Mouse (Mus musculus) fibroblast of lung, adult 2 months (primary cell): ENCODE measurements around the gene Kcnj12.

Source experiments
- DNase-seq: peaks from one replicate; pipeline ENCODE4 v3.0.0-alpha.2; 2011; ENCODE audit warnings: low read depth

Kcnj12 gene

DNA sequence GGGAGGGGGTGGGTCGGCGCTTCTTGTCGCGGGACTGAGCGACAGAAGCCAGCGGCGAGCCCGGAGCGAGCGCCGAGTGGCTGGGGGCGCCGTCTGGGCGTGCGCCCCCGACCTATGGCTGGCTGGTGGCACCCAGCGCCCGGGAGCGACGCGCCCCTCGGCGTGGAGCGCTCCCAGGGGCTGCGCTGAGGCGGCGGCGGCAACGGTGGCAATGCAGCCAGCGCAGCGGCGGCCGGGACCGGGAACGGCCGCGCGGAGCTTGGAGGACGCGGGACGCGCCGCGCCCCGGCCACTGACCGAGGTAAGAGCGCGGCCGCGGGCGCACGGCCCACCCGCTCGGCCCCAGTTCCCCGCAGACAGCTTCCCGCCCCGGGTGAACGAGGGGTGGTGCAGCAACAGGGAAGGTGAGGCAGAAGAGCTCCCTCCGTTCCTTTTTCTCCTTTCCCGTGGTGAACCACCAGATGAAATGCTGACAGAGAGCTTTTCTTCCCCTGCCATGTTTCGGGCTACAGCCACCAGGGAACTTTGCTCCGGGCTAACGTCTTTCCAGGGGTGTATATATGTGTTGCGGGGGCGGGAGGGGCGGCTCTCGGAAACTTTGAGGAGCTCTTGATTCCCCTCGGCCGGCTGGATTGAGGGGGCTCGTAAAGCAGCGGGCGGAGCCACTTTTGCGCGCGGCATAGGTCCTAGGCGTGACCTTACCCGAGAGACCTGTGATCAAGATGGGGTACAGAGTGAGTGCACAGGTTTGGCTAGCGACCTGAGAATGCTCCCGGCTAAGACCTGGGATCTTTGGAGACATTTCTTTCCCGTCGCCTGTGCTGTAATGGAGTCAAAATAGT lies at the start of gene Kcnj12:
Gene Kcnj12 (plus strand): TSS at position 15 of the 842 bp plus-strand sequence.
- no peak for DNase-seq

DNA sequence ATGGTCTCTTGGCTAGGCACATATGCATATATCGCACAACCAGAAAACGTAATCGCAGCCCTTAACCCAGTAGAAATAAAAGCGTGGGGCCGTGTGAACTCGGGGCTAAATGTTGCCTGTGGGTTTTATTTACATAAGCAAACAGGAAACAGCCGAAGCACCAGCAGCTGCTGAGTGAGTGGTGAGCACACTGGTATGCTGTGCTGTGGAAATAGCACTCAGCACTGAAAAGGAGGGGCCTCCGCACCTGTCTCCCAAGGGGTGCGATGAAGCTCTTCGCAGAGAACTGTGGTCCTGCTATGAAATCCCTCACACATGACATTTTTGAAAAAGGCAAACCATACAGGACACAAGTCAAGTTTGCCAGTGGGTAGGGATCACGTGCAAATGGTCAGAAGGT lies 47.3 kb upstream of the Kcnj12 start:
- DNase-seq = no peak

DNA sequence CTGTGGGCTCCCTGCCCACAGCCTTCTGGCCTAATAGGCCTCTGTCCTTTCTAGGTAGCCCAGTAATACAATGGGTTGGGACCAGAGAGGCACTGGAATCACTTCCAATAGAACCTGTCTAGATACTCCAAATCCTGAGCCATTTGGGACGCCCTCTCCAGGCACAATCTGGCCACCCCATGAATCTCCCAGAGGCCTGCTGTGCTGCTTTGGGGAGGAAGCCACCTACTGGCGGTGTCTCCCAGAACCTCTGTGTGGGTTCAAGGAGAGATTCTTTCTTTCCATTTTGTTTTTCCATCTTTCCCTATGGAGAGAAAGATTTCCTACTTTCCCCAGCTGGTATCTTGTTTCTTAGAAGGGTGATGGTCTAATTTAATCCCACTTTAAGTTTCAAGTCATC lies 46.1 kb upstream of the Kcnj12 start:
- no peak for DNase-seq

DNA sequence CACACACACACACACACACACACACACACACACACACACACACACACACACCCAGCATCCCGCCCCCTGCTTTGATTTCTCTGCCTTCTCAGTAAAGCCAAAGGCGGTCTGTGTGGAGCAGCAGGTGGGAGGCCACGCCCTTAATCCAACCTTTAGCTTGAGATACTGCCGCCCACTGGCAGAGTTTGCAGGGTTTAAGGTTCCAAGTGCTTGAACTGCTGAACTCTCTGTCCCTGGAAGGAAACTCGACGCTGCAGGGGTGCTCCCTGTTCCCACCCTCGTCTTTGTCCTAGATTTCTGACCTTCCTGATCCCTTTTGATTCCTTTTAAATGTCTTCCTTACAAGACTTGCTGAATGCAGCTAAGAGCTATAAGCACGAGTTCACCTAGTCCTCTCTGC lies 45.6 kb upstream of the Kcnj12 start:
- no peak for DNase-seq

GRCm38 (mm10) chr11:60977153-60977552 lies 45.2 kb upstream of the Kcnj12 start:
- DNase-seq = no peak

DNA sequence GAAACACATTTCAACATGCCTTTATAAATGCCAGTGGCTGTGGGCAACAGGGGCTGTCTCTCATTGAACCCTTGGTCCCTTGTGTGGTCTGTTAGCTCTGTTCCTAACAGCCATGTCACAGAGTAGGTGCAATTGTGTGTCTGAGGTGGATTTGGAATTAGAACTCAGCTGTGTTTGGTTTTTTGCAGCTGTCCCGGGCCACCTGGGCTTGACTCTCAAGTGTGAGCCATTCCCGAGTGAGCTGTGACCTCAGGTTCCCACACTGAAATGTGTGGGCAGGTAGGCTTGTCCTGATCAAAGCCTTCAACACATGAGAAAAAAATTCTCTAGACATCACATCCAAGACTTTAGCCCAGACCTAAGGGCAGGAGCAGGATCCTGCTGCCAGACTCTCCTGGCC lies 43.7 kb upstream of the Kcnj12 start:
- DNase-seq = no peak

GRCm38 (mm10) chr11:60979788-60980187 lies 42.6 kb upstream of the Kcnj12 start:
- no peak for DNase-seq

- DNase-seq = no peak
Measured at GRCm38 (mm10) chr11:60981693-60982486, 40.5 kb upstream of the Kcnj12 start.

DNA sequence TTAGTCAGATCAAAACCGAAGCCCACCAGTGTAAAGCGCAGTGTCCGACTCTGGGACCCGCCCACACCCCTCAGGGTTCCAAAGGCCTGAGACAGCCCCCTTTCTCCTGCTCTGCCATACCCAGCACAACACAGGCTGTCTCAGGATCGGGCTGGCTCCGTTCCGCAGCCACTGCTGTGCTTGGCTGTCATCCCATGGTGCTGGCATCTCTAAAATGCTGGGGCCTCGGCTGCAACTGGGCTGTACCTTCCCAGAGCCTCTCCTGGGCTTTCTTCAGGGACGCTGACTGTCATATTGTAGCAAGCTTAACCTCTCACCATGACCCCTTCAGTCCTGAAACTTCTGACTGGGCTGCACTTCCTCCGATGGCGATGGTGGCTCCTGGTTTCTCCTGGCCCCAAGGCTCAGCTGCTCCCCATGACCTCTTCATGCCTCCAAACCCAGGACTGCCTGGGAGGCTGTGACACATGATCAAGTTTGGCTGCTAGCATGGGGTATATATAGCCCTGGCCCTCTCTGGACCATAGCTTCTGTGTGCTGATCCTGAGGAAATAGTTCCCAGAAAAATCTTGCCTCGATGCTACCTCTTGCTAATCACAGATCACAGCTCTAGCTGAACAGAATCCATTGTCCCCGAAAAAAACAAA lies 37.3 kb upstream of the Kcnj12 start:
- DNase-seq = peak; percentile 46

DNA sequence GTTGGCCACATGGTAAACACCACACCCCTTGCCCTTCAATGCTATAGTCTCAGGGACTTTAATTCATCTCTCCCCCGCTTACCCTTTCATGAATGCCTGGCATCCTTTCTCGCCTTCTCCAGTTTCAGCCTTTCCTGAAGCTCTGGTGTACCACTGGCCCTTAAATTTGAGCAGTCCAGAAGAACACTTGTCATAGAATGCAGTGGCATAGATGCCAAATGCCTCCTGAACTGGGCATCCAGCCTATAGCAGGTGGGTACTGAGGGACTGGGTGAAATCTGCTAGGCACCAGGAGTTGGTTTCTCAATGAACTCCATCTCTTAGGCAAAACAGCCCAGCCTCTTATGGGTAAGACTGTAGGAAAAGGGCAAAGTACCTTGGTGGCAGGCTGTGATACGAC lies 31.9 kb upstream of the Kcnj12 start:
- no peak for DNase-seq

- DNase-seq = no peak
Measured at GRCm38 (mm10) chr11:61002736-61003135, 19.6 kb upstream of the Kcnj12 start.

- no peak for DNase-seq
Measured at GRCm38 (mm10) chr11:61004046-61004445, 18.3 kb upstream of the Kcnj12 start.

GRCm38 (mm10) chr11:61004781-61005180 lies 17.6 kb upstream of the Kcnj12 start:
- no peak for DNase-seq

GRCm38 (mm10) chr11:61005345-61005744 lies 17.0 kb upstream of the Kcnj12 start:
- DNase-seq = no peak

- no peak for DNase-seq
Measured at GRCm38 (mm10) chr11:61011736-61012294, 10.5 kb upstream of the Kcnj12 start.

DNA sequence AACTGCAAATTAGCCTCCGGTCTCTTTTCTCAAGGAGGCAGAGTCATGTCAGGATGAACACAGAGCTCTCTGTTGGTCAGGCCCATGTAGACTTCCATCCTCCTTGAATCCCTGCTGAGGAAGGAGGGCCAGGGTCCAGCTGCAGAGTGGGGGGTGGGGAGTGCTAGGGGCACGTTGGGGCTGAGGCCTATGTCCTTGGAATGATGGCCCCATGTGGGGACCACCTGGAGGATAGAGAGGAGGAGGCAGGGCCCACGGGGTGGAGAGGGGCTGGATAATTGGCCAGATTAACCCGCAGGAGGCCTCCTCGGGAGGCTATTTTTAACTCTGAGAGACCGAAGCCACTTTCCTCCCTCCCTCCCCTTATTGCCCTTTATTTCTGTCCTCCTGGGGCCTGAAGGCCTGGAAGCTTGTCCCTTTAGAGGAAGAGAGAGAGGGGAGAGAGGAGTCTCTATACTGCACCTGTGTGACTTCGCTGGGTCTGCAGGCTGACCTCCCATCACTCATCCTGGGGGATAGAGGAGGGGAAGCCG lies 5.4 kb upstream of the Kcnj12 start:
- no peak for DNase-seq

DNA sequence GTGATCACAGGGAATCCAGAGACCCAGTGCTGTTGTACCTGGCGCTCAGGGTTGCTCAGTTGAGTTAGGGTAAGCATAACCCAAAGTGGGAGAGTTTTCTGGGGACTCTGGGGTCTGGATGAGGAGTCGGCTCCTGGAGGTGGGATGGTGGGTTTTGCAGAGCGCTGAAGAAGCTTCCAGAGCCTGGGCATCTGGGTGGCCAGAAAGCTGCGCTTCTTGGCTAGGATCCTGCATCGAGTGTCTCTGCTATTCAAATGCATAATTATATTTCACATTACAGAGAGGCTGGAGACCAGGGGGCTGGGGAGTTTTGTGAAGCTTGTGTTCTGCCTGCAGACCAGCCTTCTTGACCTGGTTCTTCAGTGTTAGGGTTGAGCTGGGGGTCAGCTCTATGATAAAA lies 1.2 kb upstream of the Kcnj12 start:
- DNase-seq = no peak

DNA sequence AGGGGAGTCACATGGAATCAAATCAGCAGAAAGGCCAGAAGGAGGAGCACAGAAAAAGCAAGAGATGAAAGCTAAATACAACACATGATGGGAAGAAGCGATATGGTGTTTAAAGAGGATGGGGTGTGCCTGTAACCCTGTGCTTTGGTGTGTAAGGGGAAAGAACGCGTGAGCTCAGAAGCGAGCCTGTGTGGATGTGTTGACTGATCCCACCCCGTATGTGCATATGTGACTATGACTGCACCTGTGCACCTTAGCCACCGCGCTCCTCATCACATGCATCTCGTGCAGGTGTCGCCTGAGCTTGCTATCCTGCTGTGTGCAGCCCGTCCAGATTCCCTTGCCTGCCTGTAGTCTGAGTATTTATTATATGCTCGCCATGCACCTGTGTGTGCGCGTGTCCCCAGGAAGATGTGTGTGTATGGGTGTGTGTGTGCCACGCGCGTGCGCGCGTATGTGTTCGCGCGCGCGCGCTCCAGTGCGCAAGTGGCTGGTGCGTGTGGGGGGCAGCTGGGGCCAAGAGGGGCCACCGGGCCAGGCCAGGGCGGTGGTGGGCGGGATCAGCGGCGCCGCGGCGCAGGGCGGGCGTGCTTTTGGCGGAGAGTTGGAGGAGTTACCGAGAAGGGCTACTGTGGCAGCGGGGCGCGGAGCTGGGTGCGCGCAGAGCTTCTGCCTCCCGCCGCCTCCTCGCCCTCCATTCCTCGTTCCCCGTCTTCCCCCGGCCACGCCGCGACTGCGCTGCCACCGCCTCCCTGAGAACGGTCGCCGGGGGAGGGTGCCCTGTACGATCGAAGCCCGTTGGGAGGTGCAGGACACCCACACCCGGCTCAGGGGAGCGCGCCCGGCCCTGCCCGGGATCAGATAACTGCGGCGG lies 451 bp upstream of the Kcnj12 start:
- no peak for DNase-seq

DNA sequence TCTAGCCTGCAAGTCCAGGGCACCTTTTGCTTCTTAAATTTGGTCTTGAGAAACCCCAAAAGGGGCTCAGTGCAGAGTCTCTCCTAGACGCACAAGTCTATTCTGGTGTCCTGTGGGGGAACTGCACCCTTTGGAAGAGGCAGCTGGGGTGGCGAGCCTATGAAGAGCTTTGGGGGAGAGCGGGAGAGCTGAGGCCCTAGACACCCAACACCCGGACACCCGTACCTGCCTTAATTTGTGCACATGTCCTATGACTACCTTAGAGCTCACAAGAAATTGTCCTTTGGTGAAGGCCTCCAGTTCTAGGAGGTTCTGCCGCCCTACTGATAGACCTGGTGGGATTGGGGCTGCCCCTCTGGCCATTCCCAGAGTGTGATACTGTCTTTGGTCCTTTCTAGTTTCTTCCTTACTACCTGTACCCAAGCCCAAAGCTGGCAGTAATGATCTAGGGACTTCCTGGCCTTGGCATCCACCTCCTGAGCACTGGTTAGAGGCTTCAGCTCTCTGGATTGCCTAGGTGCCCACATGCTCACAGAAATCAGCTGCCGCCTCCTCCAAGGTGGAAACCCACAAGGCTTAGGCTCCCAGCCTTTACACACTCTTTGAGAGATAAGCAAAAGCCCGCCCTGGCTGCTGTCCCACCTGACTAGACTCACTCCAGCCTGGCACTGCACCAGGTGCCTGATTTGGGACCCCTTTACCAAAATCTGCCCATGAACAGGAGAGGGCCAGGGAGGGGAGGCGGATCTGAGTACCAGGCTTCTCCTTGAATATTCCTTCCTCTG lies 1.2 kb downstream of the Kcnj12 start:
- DNase-seq = no peak

DNA sequence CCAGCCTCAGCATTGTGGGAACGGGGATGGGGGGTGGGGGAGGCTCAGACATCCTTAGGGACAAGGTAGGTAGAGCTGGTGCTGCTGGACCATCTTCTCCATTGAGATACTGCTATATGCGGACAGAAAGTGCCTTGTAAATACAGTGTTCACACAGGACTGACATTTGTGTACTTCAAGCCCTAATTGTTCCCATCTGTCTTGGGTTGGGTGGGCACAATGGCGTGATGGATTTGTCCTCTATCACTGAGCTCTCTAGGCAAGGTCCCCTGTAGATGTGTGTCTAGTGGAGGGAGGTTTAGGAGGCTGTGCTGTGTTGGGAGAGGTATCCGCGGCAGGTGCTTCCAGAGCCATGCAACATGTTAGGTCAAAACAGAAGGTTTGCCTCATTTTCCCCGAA lies 2.0 kb downstream of the Kcnj12 start:
- no peak for DNase-seq
